Mouse (Mus musculus) spleen, adult 2 months (tissue): ENCODE data around the gene Wdr63. TPM values are rescaled to one million over a fixed set of nuclear protein-coding genes. Genes with fewer than 3 reads are reported as not detected.
A peak's percentile ranks its signal among the peaks of the same experiment; 100 is the strongest.

ENCODE experiments used
- DNase-seq, 2 experiments: peaks; one replicate each; pipeline versions ENCODE4 v3.0.0 to v3.0.0-alpha.2; 2012 to 2021; ENCODE audit warnings: low spot score in 2 of 2, low read depth in 1 of 2
- H3K27ac ChIP-seq: fragments of 200-500 bp; 2 replicates; pipeline ENCODE4 v1.5.1; 2012; ENCODE audit warnings: low read length, inconsistent platforms; ENCODE audit not compliant: insufficient read depth
- H3K27me3 ChIP-seq: fragments of 200-500 bp; 2 replicates; pipeline ENCODE4 v1.6.1; 2012; ENCODE audit warnings: mild to moderate bottlenecking, moderate library complexity, low read length, inconsistent platforms; ENCODE audit not compliant: control insufficient read depth, insufficient read depth
- H3K36me3 ChIP-seq: fragments of 200-500 bp; 2 replicates; pipeline ENCODE4 v1.6.1; 2012; ENCODE audit warnings: mild to moderate bottlenecking, low read length, inconsistent platforms; ENCODE audit not compliant: control insufficient read depth, insufficient read depth
- H3K4me1 ChIP-seq: fragments of 200-500 bp; 2 replicates; pipeline ENCODE4 v1.6.1; 2011; ENCODE audit warnings: inconsistent platforms; ENCODE audit not compliant: control insufficient read depth, insufficient read depth, insufficient read length
- H3K4me3 ChIP-seq: fragments of 200-500 bp; 2 replicates; pipeline ENCODE4 v1.5.1; 2011; ENCODE audit warnings: mild to moderate bottlenecking, inconsistent platforms; ENCODE audit not compliant: insufficient read depth, insufficient read length; ENCODE audit errors: extremely low read depth
- CTCF ChIP-seq: fragments of 200-500 bp; IDR thresholded peaks from 2 replicates; pipeline ENCODE4 v1.5.1; 2011; ENCODE audit warnings: mild to moderate bottlenecking, inconsistent platforms; ENCODE audit not compliant: insufficient read depth, insufficient read length, insufficient replicate concordance; ENCODE audit errors: extremely low read depth
- POLR2A ChIP-seq: fragments of 200-500 bp; IDR thresholded peaks from 2 replicates; pipeline ENCODE4 v1.6.1; 2011; ENCODE audit warnings: low read depth, low read length, inconsistent platforms
- WGBS: fragments of 180-500 bp; shearing (Covaris S2); methylation state at CpG from one replicate; pipeline ENCODE4 v1.1.7; 2018; 5-methylcytosine and 5-hydroxymethylcytosine counted together
- polyA plus RNA-seq: library from polyadenylated mRNA; depleted of rRNA; stranded (reverse); fragments of >200 nt; gene quantifications from 2 replicates; pipeline ENCODE4 v1.2.3, GENCODE M21; 2012

Wdr63 gene
- polyA plus RNA-seq, 1 experiment = not detected

DNA sequence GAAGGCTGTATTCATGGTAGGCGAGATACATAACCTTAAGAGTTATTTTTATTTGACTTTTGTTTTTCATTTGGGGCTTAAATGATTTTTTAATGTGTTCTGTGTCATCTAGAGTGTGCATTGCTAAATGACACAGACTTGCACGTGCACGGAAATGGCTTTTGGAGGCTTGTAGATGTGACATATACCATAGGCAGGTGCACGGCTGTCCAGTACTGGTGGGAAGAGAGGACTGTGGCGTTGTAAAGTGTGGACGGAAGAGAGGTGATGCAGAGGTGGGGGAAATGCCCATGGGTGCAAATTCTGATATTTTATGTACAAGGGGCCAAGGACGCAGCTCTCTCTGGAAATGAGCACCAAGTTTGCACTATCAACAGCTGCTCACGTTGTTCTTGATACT lies 43.8 kb upstream of the Wdr63 start:
- TF ChIP-seq POLR2A = no peak
- no peak for TF ChIP-seq CTCF
- H3K36me3 ChIP-seq = no peaks in the 10 kb centered on the region
- 64% methylated on average over 8 of the region's 8 CpGs for WGBS
- H3K4me3 ChIP-seq = no peak overlapping the region
- peak overlapping the region; percentile 20; the same call in 1 of the 2 replicates for H3K27ac ChIP-seq
- no peak for DNase-seq
- peaks cover 22% of the 10 kb centered on the region; the same call in 1 of the 2 replicates for H3K4me1 ChIP-seq
- no peaks in the 10 kb centered on the region for H3K27me3 ChIP-seq

DNA sequence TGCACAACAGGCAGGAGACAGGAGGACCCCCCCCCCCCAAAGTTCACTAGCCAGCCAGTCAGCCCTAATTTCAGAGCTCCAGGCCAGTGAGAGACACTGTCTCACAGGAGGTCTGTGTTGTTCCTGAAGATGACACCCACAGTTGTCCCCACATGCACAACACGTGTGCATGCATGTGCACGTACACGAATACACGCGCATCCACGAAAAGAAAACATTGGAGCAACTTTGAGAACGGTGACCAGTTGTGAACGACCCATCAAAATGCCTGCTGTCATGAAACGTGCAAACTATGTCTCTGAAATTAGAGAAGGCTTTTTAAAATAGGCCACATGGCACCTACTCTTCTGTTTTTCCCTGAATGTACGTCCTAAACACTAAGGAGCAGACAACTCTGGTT lies 43.4 kb upstream of the Wdr63 start:
- no peaks in the 10 kb centered on the region for H3K27me3 ChIP-seq
- 88% methylated on average over 10 of the region's 10 CpGs for WGBS
- H3K4me3 ChIP-seq = no peak overlapping the region

DNA sequence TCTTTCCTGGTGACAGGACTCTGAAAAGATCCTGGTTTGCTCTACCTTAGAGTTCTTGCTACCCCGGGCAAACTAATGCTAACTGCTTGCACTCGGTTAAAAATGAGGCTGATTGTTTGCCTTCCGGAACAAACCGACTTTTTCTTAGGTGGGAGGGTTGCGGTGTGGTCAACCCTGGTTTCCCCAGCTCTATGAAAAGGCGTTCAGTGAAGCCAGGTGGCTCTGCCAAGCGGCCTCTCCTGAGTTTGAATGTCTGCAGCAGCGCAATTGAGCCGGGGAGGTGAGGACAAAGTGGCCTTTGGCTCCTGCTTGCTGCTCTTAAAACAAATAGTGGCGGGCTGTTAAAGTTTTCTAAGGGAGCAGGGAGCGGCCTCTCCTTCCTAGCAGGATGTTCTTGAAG lies 42.6 kb upstream of the Wdr63 start:
- peak in 1 of 2 experiments; percentile 44 for DNase-seq
- H3K27ac ChIP-seq = peak overlapping the region; percentile 69
- no peaks in the 10 kb centered on the region for H3K27me3 ChIP-seq
- no peaks in the 10 kb centered on the region for H3K36me3 ChIP-seq
- H3K4me1 ChIP-seq = peaks cover 22% of the 10 kb centered on the region; the same call in 1 of the 2 replicates
- H3K4me3 ChIP-seq = peak overlapping the region; percentile 69
- WGBS = 3% methylated on average over 11 of the region's 11 CpGs
- TF ChIP-seq POLR2A = no peak
- TF ChIP-seq CTCF = no peak

More for the DNA sequence above, 43.4 kb upstream of the Wdr63 start:
- H3K27ac ChIP-seq = no peak overlapping the region; the same call in 1 of the 2 replicates
- H3K36me3 ChIP-seq = no peaks in the 10 kb centered on the region
- TF ChIP-seq POLR2A = no peak
- TF ChIP-seq CTCF = no peak
- peaks cover 18% of the 10 kb centered on the region; the same call in 1 of the 2 replicates for H3K4me1 ChIP-seq
- no peak for DNase-seq

DNA sequence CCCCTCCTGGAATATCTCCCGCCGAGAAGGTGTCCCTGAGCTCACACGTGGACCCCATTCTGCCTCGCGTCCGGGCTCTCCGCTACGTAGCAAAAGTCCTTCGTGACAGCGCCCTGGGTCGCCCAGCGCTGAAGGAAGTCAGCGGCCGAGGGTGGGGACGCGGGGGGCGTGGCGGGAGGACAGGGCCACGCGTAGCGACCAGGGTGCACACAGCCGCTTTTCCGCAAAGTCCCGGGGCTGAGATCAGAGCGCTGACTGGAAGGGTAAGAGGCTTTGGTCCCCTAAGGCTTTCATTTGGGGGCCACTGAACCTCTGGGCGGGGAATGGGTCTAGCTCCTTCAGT lies 42.1 kb upstream of the Wdr63 start:
- Histone ChIP-seq H3K36me3 (no peaks in the 10 kb centered on the region), H3K4me3 (peak overlapping the region; percentile 69), H3K4me1 (peaks cover 22% of the 10 kb centered on the region; the same call in 1 of the 2 replicates), H3K27ac (peak overlapping the region; percentile 69), H3K27me3 (no peaks in the 10 kb centered on the region)
- WGBS = 1% methylated on average over 26 of the region's 26 CpGs
- DNase-seq = peak in 1 of 2 experiments; percentile 76
- no peak for TF ChIP-seq CTCF
- no peak; the same call in 1 of the 2 replicates for TF ChIP-seq POLR2A

DNA sequence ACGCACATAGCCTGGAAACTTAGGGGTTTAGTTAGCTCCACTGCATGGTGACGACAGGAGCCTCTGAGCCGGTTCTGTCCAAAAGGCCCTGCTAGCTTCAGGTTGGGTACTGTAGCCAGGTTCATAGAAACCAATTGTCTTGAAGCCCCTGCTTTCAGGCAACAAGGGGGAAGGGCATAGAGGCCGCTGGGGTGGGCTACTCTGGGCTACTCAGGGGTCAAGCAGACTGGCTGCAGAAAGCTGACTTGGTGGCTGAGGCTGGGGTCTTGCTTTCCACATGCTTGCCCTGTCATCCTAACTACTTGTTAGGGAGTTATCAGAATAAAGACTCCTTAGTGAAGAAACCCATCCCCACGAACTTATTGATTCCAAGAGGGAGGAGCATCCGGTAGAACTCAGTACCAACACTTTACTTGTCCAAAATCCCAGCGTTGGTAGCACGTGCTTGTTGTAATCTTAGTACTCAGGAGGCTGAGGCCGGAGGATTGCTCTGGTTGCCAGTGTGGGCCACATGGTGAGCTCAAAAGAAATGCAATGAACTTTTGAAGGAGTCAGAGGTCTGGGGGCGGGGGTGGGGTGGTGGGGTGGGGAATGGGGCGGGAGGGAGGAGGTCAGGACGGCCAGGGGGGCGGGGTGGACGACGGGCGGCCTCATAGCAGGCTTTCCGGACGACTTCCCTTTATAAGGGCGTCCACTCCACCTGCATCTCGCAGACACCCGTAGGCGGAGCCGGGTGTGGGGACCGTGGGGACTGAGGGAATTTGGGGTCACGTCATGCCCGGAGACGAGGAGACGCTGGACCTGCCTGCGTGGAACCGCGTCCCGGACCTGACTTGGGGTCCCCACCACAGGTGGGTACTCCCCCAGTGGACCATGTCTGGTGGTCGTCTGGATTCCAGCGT lies 41.5 kb upstream of the Wdr63 start, which contains the start of gene Mcoln2:
Mcoln2 (plus strand) TSS at position 678 of the 902 bp plus-strand sequence.
- TF ChIP-seq CTCF (no peak), POLR2A (no peak)
- DNase-seq = peak in 1 of 2 experiments; percentile 54
- peaks cover 22% of the 10 kb centered on the region; the same call in 1 of the 2 replicates for H3K4me1 ChIP-seq
- H3K36me3 ChIP-seq = no peaks in the 10 kb centered on the region
- WGBS = 13% methylated on average over 34 of the region's 34 CpGs
- H3K27me3 ChIP-seq = no peaks in the 10 kb centered on the region
- H3K27ac ChIP-seq = peak within 1 kb of the TSS; percentile 69
- peak within 1 kb of the TSS; percentile 69 for H3K4me3 ChIP-seq

DNA sequence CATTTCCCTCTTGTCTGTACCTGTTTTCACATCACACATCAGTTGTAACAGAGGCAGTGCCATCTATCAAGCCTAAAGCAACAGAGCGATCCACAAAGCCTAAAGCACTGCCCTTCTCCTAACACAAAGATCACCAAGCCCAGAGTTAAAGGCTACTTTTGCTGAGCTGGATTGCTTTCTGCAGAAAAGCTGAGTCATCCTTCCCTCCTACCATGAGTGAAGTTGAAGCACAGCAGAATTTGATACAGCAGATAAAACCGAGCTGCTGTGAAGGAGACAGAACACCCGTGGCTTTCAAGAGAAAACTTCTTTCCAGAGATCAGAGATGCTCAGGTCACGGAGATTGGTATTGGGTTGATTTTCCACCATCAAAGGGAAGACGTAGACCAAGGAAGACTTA lies 38.2 kb upstream of the Wdr63 start:
- peaks cover 12% of the 10 kb centered on the region; the same call in 1 of the 2 replicates for H3K4me1 ChIP-seq
- TF ChIP-seq POLR2A (no peak), CTCF (no peak)
- no peak overlapping the region for H3K4me3 ChIP-seq
- no peaks in the 10 kb centered on the region for H3K27me3 ChIP-seq
- DNase-seq = no peak
- WGBS = 38% methylated on average over 5 of the region's 5 CpGs
- no peak overlapping the region for H3K27ac ChIP-seq
- H3K36me3 ChIP-seq = no peaks in the 10 kb centered on the region

DNA sequence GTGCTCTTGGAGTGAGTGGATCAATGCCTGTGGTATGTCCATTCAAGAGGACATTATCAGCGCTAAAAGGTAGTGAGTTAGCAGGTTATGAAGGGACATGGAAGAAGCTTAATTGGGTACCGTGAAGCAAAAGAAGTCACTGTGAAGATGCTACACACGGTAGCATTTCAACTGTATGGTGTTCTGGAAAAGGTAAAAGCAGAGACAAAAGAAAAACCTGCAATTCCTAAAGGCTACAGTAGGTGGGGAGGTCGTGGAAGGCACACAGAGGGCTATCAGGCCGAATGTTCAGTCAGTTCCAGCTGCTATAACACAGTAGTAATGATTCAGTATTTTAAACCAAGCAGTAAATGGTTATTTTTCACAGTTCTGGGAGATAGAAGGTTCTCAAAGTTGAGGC lies 37.6 kb upstream of the Wdr63 start:
- no peak for DNase-seq
- H3K4me3 ChIP-seq = no peak overlapping the region
- no peaks in the 10 kb centered on the region for H3K27me3 ChIP-seq
- H3K27ac ChIP-seq = no peak overlapping the region
- WGBS = 55% methylated on average over 5 of the region's 5 CpGs
- H3K36me3 ChIP-seq = no peaks in the 10 kb centered on the region
- no peak for TF ChIP-seq CTCF
- TF ChIP-seq POLR2A = no peak
- peaks cover 10% of the 10 kb centered on the region; the same call in 1 of the 2 replicates for H3K4me1 ChIP-seq
